Mouse (Mus musculus) layer of hippocampus, postnatal 14 days (tissue): ENCODE data around the gene Gm6525. TPM values are rescaled to one million over a fixed set of nuclear protein-coding genes. Genes with fewer than 3 reads are reported as not detected.

Experiments used
- DNase-seq, 2 experiments: peaks; one replicate each; pipeline ENCODE4 v3.0.0; 2021 to 2022; ENCODE audit warnings: low spot score in 2 of 2, mixed read lengths in 1 of 2
- long read RNA-seq, 2 experiments: library from polyadenylated mRNA; stranded (forward); transcript quantifications; one replicate each; pipeline ENCODE4 v2.0.0; 2021
- total RNA-seq, 2 experiments: library from RNA; stranded (reverse); gene quantifications; 2 replicates each; pipeline ENCODE4 v1.2.3; 2021

Gene Gm6525
- total RNA-seq: not detected
- long read RNA-seq, experiment 1: 0 reads
- long read RNA-seq, experiment 2: 0 reads

DNA sequence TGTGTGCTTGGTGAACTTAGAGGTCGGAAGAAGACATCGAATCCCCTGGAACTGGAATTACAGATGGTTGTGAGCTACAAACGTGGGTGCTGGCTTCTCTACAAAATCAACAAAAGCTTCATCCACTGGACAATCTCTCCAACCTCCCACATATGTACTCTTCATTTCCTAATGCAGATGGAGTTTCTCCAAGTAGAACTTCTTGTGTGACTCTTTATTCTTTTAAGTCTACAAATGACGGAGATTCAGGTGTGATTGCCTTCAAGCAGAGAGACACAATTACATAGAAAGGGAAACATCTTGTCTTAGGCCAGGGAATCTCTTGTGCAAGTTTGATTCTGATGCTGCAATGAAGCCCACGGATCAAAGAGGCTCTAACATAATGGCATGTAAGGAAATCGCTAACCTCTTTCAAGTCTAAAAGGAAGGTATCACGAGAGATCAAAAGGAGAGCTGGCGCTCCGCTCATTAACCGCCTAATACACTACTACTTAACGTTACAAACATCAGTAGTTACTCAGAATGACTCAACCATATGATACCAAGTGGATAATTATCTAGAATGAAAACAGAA, at the start of gene Gm6525:
Gm6525 (plus strand) TSS at position 524 of the 574 bp plus-strand sequence.
- no peak for DNase-seq

DNA sequence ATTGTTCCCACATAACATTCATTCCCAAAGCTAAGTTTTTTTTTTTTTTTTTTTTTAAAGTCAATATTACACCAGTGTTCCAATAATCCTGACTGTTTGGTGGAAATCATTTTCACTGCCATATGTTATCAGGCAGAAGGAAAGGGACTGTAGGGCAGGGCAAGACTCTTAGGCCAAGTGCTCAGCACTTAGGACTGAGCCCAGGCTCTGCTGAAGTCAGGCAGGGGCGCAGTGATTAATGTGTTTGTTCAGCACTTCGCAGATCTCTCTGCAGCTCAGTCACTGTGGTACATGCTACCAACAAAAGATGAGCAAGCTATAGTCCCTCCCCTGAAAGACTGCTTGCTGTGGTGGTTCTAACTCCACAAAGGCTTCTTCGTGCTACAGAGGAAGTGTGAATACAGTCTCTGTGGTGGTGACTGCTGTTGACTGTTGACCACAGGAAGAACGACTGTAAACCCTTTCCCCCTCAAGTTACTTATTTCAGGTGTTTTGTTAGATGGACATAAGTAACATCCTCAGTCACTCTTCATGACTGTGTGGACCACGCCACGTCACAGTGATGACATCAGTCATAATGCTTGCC, 48.1 kb upstream of the Gm6525 start:
- no peak for DNase-seq

DNA sequence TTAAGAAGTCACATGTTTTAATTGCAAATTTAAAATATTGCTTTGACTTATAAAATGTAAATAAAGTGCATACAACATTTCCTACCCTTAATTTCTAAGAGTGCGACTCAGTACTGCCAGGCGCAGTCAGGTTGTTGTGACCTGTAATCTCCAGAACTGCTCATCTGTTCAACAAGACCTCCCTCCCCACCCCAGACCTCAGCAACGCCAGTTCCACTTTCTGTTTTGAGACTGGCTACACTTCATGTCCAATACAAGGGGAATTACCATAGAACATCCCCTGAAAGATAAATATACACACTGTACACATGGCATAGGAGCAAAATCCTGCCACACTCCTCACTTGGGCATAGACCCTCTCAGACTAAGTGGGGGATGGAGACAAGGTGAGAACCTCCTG, 47.2 kb upstream of the Gm6525 start:
- no peak for DNase-seq

DNA sequence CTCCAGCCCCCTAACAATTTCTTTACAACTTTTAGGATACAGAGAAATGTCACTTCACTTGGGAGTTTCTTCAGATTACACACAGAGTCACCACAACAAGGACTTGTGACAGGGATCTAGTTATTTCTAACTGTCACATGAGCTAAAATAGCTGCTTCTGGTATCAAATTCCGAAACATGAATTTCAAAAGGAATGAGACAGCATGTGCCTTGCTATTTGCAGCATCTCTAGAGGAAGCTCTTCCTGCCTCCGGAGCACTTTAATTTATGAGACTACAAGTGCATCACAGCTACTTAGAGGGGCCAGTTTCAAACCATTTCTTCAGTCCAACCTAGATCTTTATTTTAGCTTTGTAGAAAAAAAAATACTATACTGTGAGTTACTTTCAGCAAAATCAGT, 46.5 kb upstream of the Gm6525 start:
- DNase-seq: no peak

DNA sequence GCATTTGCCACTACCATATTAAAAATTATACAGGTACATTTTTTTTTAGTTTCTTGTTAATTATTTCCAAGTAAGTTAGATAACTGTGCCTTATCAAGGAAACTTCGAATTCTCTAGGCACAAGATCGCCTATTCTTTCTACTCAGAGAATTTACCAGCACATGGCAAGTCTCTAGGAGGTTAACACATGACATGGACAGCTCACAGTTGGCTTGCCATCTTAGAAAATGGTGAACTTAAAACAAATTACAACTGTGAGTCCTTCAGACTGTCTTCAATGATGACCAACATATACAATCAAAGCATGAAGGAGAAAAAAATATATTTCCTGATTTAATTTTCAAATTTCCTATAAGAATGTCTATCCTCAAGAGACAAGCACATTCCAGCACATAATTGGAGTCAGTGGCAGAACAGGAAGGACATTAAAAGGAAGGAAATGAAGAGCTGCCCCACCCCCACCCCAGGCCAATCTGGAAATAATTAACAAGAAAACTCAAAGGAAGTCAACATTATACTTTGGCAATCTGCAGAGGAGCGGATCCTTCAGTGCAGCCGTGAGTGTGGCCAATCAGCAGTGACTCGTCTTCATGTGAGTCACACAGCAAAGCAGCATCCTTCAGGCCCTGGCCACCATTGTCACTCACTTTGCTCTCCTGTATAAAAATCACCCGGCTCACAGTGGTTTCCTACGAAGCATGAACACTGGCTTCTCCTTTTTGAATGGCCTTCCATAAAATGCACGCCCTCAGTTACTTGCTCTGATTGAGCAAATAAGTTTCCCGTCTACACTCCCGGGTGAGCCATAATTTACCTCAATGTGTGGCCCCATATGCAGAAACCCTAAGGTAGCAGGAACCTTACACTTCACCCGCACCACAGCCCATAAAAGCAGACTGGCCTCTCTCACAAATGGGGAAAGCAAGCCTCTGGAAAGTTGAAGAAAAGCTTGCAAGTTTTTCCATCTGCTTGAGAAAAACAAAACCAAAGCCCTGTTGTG, 44.7 kb upstream of the Gm6525 start:
- no peak for DNase-seq

DNA sequence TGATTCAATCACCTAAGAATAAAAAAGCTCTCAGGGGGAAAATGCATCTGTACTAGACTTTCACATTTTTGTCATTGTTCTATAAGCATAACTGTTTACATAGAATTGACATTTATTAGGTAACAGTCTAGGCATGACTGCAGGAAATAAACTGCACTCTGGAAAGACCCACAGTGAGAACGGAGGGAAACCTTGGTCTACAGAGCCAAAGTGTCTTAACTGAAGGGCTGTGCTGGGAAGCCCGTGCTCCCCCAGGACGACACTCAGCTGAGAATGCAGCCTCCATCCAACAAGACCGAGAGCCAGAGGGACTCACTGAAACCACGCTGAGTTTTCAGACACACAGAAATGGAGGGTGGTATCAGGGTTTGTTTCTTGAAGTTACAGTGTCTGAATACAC, 43.1 kb upstream of the Gm6525 start:
- DNase-seq: no peak

DNA sequence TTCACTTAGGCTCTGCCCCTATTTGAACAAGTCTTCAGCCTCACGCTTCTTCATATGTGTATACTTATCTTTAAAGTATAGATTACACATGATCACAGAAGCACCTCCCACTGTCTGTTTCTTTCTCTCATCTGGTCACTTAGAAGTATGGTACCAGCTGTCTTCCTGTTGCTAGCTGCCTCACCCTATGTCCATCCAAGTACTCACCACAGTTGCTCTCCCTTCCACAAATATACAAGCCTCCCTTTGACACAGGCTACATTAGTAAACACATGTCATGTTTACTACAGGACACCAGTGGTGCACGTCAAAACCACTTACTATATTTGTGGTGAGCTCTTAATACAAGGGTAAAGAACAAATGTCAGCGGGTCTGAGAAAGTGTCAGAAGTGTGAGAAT, 42.5 kb upstream of the Gm6525 start:
- no peak for DNase-seq

DNA sequence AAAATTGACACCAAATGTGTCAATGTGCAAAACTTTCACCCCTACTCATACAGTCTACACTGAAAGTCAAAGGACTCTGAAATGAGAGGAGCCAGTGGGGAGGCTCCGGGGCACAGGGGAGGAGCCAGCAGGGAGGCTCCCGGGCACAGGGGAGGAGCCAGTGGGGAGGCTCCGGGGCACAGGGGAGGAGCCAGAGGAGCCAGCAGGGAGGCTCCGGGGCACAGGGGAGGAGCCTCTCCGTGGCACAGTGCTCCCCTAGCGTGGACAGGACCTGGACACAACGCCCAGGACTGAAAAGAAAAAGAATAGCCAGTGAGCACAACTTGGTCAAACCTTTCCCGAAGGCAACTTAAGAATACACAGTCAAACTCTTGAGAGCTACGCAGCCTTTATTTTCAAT, 38.5 kb upstream of the Gm6525 start:
- no peak for DNase-seq

DNA sequence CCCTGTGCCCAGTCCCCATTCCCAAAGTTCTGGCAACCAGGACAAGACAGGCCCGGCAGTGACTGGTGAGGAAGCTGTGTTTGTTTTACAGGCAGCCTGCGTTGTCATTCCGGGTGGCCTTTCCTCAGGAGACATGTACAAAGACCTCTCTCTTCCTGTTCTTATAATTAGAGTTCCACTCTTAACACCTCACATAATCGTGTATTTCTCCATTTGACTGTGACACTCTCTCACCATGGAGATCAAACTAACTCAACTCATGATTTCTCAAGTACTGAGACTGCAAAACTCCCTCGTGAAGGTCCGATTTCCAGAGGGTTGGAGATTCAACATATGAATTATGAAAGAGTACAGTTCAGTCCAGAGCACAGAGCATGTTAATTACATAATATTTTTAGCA, 38.0 kb upstream of the Gm6525 start:
- no peak for DNase-seq

DNA sequence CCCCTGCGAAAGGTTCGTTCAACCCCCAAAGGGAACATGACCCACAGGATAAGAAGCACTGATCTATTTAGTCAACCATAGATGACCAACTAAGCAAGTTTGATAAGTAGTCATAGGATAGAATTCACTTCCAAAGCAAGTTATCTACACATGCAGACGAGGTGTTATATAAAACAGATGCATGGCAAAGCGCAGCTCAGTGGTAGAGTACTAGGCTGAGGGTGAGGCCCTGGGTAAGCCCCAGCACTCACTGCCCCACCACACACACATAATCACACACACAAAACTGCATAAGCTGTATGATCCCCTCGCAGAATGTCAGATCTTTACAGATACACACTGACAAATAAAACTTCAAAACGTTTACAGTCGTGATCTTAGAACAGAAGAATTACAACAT, 37.4 kb upstream of the Gm6525 start:
- DNase-seq: no peak

DNA sequence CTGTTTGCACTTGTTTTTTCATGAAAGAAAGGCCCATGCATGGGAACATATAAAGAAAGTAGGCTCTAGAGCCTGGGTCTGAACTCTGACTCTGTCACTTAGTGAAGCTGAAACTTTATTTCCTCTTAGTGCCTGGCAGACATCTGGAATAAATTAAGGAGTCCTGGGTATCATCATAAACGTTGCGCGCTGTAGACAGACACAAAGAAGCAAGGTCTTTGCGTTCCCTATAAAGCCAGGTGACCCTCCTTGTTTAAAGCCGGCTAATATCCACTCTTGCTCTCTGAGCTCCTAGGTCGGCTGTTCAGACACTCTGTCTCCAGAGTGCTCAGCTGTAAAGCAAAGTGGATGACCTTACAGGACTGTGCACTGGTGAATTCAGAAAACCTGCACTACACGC, 33.0 kb upstream of the Gm6525 start:
- no peak for DNase-seq

DNA sequence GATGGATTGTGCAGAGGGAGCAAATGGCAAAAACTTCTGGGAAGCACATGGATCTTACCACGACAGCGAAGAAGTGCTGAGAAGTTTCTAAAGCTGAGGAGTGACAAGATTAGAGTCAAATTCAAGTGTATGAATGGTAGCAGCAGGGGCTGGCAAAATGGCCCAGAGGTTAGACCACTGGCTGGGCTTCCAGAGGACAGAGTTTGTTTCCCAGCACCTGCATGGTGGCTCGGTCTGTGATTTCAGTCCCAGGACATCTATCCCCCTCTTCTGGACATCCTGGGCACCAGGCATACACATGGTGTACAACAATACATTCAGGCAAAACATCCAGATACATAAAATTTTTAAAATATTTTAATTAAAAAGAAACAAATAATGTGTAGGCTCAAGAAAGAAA, 24.1 kb upstream of the Gm6525 start:
- no peak for DNase-seq

DNA sequence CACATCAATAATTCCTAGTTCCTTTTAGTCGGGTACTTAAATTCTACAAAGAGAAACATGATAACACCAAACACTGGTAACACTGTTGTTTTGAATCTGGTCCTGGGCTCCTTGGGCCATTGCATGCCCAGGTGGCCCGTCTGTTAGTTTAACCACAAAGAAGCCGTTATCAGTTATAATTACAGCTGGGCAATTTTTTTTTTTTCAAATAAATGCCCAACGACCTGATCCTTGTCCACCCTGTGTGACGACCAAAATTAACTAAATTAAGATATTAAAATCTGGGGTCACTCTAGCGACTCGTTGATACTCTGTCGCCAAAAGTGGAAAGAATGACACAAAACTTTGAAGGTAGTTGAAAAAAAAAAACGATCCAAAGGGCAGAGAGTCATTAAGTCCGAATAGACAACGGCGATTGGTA, 19.2 kb upstream of the Gm6525 start:
- no peak for DNase-seq

DNA sequence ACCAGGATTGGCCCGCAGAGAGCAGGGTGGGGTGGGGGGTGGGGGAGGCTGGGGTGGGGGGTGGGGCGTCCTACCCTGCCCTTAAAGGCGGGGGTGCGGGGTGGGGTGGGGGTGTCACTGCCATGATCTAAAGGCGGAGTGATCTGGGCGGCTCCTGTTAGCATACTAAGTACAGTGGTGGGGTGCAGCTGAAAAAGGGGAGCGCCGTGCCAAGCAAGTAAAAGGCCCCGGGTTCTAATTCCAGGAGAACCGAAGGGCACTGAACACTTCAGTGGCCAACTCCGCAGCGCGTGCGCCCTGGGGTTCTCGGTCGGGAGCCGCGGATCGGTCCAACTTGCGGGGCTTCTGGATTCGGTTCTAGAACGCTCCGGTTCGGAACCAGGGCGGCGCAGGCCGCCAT, 18.8 kb upstream of the Gm6525 start:
- no peak for DNase-seq

DNA sequence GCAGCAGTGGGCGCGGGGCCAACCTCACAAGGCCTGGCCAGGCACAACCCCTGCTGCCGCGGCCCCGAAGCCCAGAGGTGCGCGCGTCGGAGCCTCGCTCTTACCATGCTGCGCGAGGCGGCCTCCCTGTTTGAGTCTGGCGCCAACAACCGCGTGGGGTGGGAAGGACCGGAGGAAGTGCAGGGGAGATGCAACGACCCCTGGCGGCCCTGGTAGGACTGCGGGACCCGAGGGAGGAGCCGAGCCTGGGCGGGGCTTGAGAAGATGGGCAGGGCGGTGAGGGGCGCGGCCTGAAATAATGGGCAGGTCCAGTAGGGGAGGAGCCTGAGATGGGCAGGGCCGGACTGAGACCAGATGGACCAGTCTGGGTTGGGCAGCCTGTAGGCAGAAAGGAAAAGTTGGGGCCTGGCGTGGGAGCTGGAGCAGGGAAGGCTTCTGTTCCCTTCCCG, 18.3 kb upstream of the Gm6525 start, which contains the start of gene Mnd1:
Mnd1 (minus strand) TSS at position 229 of the 449 bp plus-strand sequence.
- peak; percentile 97 to 98 for DNase-seq

DNA sequence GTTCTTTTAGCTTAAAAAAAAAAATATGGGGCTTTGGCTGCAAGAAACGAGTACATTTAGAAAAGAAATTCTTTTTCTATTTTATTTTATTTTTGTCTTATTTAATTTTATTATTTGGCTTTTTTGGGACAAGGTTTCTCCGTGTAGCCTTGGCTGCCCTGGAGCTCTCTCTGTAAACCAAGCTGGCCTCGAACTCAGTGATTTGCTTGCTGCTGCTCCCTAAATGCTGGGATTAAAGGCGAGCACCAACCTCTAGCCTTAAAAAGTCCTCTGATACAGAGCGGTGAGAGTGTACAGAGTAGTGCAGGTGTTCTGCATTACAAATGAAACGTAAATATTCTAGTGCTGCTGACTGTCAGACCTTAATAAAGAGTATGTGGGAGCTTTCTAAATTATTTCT, 17.8 kb upstream of the Gm6525 start:
- no peak for DNase-seq

DNA sequence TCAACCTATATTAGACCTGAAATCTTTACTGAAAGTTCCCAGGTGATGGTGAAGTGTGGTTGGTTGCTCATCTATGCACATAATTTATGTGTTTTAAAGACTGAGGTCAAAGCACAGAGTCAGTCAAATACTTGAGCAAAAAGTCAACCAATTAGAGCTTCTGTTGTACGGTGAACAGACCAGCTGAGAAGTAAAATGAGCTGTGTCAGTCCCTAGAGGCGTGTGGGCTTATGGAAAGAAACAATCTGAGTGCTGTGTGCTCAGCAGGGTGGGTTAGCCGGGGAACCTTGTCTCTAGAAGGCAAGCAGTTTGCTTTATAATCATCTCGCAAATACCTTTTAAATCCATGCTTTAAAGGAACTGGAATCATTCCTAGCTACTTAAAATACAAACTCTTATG, 16.9 kb upstream of the Gm6525 start:
- DNase-seq: no peak

DNA sequence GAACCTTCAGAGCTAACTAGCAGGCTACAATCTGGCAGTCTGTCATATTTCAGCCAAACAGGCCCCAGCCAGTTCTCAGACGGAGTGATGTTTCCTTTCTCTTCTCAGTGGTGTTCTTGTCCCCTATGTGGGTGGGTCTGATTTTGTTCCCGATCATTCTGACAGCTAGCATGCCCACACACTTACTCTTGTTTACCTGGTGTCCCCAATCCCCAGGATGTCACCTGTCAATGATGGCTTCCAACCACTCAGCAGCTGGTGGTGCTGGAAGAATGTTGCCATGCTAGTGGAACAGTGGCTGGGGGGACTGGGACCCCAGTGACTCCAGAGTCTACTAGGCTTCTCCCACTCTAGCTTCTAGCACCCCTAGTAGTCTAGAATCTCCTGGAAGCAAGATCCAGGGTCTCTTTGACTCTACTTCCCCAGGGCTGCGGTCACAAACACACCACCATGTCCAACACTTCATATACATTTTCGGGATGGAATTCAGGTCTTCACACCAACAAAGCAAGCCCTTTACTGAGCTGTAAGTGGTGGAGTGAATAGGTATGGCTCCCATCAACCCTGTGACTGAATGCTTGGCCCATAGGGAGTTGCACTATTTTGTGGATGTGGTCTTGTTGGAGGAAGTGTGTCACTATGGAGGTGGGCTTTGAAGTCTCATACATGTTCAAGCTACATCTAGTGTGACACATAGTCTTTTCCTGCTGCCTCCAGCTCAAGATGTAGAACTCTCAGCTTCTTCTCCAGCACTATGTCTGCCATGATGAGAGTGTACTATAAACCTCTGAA, 16.1 kb upstream of the Gm6525 start:
- DNase-seq: no peak

DNA sequence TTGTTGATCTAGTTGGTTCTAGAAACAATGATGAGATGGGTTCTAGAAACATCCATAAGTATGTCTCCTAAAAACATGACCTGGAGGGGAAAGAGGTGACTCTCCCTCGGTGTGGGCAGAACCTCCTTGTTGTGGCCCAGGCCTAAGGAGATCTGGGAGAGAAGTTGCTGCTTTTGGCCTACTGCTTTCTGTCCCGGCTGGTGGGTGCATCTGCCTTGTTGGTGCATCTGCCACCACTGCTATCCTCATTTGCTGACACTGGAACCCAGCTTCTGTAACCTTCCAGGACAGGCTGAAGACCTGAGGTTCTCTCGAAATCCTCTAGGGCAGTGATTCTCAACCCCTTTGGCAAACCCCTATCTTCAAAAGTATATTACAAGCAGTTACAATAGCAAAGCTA, 8.5 kb upstream of the Gm6525 start:
- no peak for DNase-seq

DNA sequence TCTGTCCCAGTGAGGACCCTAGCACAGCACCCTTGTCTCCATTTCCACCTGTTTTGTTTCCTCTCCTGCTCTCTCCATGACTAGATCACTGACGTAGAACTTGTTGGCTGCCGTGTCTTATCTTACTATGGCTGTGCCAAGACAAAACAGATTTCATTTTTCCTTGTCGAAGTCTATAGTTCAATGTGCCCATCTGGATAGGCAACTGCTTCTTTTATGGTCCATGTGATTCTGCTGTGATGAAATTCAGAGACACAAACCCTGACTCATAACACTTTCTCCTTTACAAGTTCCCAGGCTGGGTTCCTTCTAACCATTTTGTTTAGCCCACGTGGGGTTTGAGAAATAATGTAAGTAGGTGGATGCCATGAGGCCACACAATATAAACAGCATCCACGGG, 7.8 kb upstream of the Gm6525 start:
- peak in 1 of 2 experiments; percentile 20 for DNase-seq

DNA sequence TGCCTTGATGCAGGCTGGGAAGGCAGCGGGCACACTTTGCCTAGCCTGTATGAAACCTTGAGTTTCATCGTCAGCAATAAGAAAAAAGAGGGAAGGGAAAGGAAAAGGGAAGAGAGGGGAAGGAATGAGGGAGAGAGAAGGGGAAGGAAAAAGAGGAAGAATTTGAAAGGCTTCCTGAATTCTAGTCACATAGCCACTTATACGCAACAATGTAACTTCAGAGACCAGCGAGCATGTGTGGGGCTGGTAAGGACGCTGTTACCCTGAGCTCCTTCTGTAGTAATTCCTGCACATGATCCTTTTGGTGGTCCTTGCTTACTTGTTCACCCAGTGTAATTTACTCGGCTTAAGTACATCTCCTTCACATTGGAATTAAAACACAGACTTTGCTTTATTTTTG, 5.0 kb upstream of the Gm6525 start:
- DNase-seq: no peak
